Mouse (Mus musculus): ENCODE measurements around the gene Enox1.

Enox1 gene

GRCm38 (mm10) chr14:77196246-77196645, 39.7 kb downstream of the Enox1 start:
- no peak for DNase-seq (ENCODE audit: low spot score)

GRCm38 (mm10) chr14:77197414-77197915, 40.9 kb downstream of the Enox1 start:
- DNase-seq (ENCODE audit: low spot score), result no peak

- no peak for DNase-seq (ENCODE audit: low spot score)
These were observed 54.3 kb downstream of the Enox1 start for GRCm38 (mm10) chr14:77210889-77211288.

- DNase-seq (ENCODE audit: low spot score), result no peak
These were observed 56.6 kb downstream of the Enox1 start for GRCm38 (mm10) chr14:77213210-77213609.

- no peak for DNase-seq (ENCODE audit: low spot score)
These were observed 58.3 kb downstream of the Enox1 start for GRCm38 (mm10) chr14:77214848-77215247.

GRCm38 (mm10) chr14:77225346-77225745, 68.8 kb downstream of the Enox1 start:
- no peak for DNase-seq (ENCODE audit: low spot score)

GRCm38 (mm10) chr14:77238811-77239210, 82.2 kb downstream of the Enox1 start:
- DNase-seq (ENCODE audit: low spot score), result no peak

GRCm38 (mm10) chr14:77239360-77239759, 82.8 kb downstream of the Enox1 start:
- no peak for DNase-seq (ENCODE audit: low spot score)

- DNase-seq (ENCODE audit: low spot score), result no peak
These were observed 90.4 kb downstream of the Enox1 start for GRCm38 (mm10) chr14:77246977-77247376.

GRCm38 (mm10) chr14:77248426-77248825, 91.9 kb downstream of the Enox1 start:
- no peak for DNase-seq (ENCODE audit: low spot score)

- no peak for DNase-seq (ENCODE audit: low spot score)
These were observed 92.4 kb downstream of the Enox1 start for GRCm38 (mm10) chr14:77248946-77249345.

GRCm38 (mm10) chr14:77250652-77251238, 94.2 kb downstream of the Enox1 start:
- DNase-seq (ENCODE audit: low spot score), result no peak

- DNase-seq (ENCODE audit: low spot score), result no peak
These were observed 98.6 kb downstream of the Enox1 start for GRCm38 (mm10) chr14:77255201-77255600.

- DNase-seq (ENCODE audit: low spot score), result no peak
These were observed 99.1 kb downstream of the Enox1 start for GRCm38 (mm10) chr14:77255711-77256110.

- no peak for DNase-seq (ENCODE audit: low spot score)
These were observed 100.4 kb downstream of the Enox1 start for GRCm38 (mm10) chr14:77256943-77257342.

- no peak for DNase-seq (ENCODE audit: low spot score)
These were observed 100.9 kb downstream of the Enox1 start for GRCm38 (mm10) chr14:77257461-77257860.

- no peak for DNase-seq (ENCODE audit: low spot score)
These were observed 101.6 kb downstream of the Enox1 start for GRCm38 (mm10) chr14:77258186-77258585.

- DNase-seq (ENCODE audit: low spot score), result no peak
These were observed 103.1 kb downstream of the Enox1 start for GRCm38 (mm10) chr14:77259686-77260085.

- DNase-seq (ENCODE audit: low spot score), result no peak
These were observed 103.5 kb downstream of the Enox1 start for GRCm38 (mm10) chr14:77260107-77260506.

- no peak for DNase-seq (ENCODE audit: low spot score)
These were observed 110.5 kb downstream of the Enox1 start for GRCm38 (mm10) chr14:77266805-77267771.

- DNase-seq (ENCODE audit: low spot score), result no peak
These were observed 115.8 kb downstream of the Enox1 start for GRCm38 (mm10) chr14:77272248-77272930.

- no peak for DNase-seq (ENCODE audit: low spot score)
These were observed 116.4 kb downstream of the Enox1 start for GRCm38 (mm10) chr14:77272931-77273446.

All from ovary, postnatal 10 days (tissue).